Mouse (Mus musculus) ES-Bruce4 (cell line): ENCODE results near the gene Etnppl.

ENCODE experiments used
- CTCF ChIP-seq: IDR thresholded peaks from one replicate; pipeline ENCODE4 v1.8.1; 2011; ENCODE audit warnings: low read depth, low read length
- EP300 ChIP-seq: IDR thresholded peaks from 2 replicates; pipeline ENCODE4 v1.6.1; 2011; ENCODE audit warnings: low read depth, low read length; ENCODE audit not compliant: insufficient read depth
- POLR2A ChIP-seq: IDR thresholded peaks from one replicate; pipeline ENCODE4 v1.8.1; 2011; ENCODE audit warnings: low read length; ENCODE audit not compliant: insufficient read depth

DNA sequence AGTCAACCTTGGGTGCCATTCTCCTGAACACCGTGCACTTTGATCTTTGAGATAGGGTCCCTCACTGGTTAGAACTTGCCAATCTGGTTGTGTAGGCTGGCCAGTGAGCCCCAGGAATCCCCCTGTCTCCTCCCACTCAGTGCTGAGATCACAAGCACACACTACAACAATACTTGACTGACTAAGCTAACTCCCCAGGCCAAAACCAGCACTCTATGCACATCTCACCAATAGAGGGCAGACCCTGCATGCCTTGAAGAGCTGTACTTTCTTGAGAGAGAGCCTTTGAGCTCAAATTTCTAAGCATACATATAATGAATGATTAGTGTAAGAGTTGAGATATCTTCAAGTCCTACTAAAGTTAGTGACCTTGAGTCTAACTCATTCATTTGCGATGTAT, 9.3 kb upstream of the Etnppl start:
- no peak for TF ChIP-seq POLR2A
- no peak for TF ChIP-seq CTCF
- TF ChIP-seq EP300: no peak
